Mouse (Mus musculus) G1E (cell line): Measurements from ENCODE around the gene Prdm13. TPM values are rescaled to one million over a fixed set of nuclear protein-coding genes. Genes with fewer than 3 reads are reported as not detected.

Experiments
- ATAC-seq: 2 replicates; pipeline ENCODE4 v1.8.0; 2016; ENCODE audit warnings: mild to moderate bottlenecking; ENCODE audit not compliant: insufficient number of reproducible peaks, poor library complexity, low FRiP score, severe bottlenecking; ENCODE audit errors: extremely low read depth
- DNase-seq: peaks from one replicate; pipeline ENCODE4 v3.0.0; 2012; ENCODE audit warnings: low spot score
- H3K27me3 ChIP-seq: 2 replicates; pipeline ENCODE4 v1.6.1; 2012; ENCODE audit warnings: mild to moderate bottlenecking, low read length, inconsistent platforms; ENCODE audit not compliant: insufficient read depth
- H3K36me3 ChIP-seq: replicated peaks from 2 replicates; pipeline ENCODE3; 2012; ENCODE audit warnings: mild to moderate bottlenecking, inconsistent platforms
- H3K4me1 ChIP-seq: 2 replicates; pipeline ENCODE4 v1.6.1; 2012; ENCODE audit warnings: low read depth, low read length, inconsistent platforms, mixed read lengths; ENCODE audit not compliant: insufficient read depth
- H3K4me3 ChIP-seq: 2 replicates; pipeline ENCODE4 v1.5.1; 2012; ENCODE audit warnings: low read depth, mild to moderate bottlenecking, inconsistent platforms, low read length, moderate library complexity, mixed read lengths
- H3K9me3 ChIP-seq: replicated peaks from 2 replicates; pipeline ENCODE4 v1.6.1; 2012; ENCODE audit warnings: inconsistent platforms
- CTCF ChIP-seq: IDR thresholded peaks from 2 replicates; pipeline ENCODE4 v1.5.1; 2012; ENCODE audit warnings: low read depth, low read length, inconsistent platforms, mixed read lengths
- GATA1 ChIP-seq: IDR thresholded peaks from 2 replicates; pipeline ENCODE4 v1.6.1; 2012; ENCODE audit warnings: borderline replicate concordance, low read length, inconsistent platforms, mixed read lengths
- GATA2 ChIP-seq: IDR thresholded peaks from 2 replicates; pipeline ENCODE4 v1.6.1; 2012; ENCODE audit warnings: low read depth, low read length, inconsistent platforms, borderline replicate concordance
- POLR2AphosphoS5 ChIP-seq: IDR thresholded peaks from 2 replicates; pipeline ENCODE4 v1.6.1; 2012; ENCODE audit warnings: low read depth, low read length, inconsistent platforms; ENCODE audit not compliant: insufficient replicate concordance
- TAL1 ChIP-seq: conservative IDR thresholded peaks from 2 replicates; pipeline ENCODE4 v1.6.1; 2012; ENCODE audit warnings: low read depth, low read length, inconsistent platforms, mixed read lengths
- polyA plus RNA-seq: library from polyadenylated mRNA; stranded (reverse); fragments of >175 nt; gene quantifications from 2 replicates; pipeline ENCODE4 v1.2.3, GENCODE M21; 2012
- total RNA-seq, 2 experiments: library from RNA; stranded (forward) in 1 of 2; stranded (reverse) in 1 of 2; fragments of 200-1000 nt in 1 of 2; fragments of >200 nt in 1 of 2; fragmentation: Nextera tagmentation in 1 of 2; gene quantifications; 2 replicates each; pipeline ENCODE4 v1.2.3; 2014 to 2017

Gene Prdm13
- total RNA-seq (2014; fragmentation: Nextera tagmentation) (not detected in 2 replicates), total RNA-seq (2017) (0.05 and 0.06 TPM in 2 replicates), polyA plus RNA-seq (not detected in 2 replicates)

DNA sequence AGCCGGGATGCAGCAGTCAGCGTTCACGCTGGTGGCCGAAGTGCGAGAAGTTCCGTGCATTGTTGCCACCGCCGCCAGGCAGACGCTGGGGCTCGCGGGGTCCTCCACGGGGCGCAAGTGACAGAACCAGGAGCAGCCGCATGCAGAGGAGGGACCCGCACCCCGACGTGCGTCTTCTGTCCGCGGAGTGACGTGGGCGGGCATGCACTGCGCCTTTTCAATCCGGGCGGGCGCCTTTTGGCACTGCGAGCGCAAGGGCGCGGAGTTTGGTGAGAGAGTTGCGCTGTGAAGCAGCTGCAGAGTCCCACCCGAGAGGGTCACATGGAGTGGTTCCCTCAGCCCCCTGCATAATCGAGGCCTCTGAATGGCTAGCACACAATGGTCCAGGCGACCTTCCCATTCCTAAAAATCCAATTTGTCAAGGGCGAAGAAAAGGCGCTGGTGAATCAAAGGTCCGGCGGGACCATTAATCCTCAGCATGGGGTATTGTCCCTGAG, at the start of gene Prdm13:
TSS of gene Prdm13 (minus strand) at position 369 of the 497 bp plus-strand sequence.
- Histone ChIP-seq H3K4me3 (no peak within 1 kb of the TSS), H3K36me3 (no peaks in the 10 kb centered on the region), H3K27me3 (peaks cover 33% of the 10 kb centered on the region), H3K9me3 (no peaks in the 10 kb centered on the region), H3K4me1 (no peaks in the 10 kb centered on the region; the same call in 1 of the 2 replicates)
- ATAC-seq (no peak), DNase-seq (no peak)
- no peak for TF ChIP-seq POLR2AphosphoS5
- no peak for TF ChIP-seq CTCF
- TF ChIP-seq GATA1: no peak
- no peak for TF ChIP-seq TAL1
- no peak for TF ChIP-seq GATA2

DNA sequence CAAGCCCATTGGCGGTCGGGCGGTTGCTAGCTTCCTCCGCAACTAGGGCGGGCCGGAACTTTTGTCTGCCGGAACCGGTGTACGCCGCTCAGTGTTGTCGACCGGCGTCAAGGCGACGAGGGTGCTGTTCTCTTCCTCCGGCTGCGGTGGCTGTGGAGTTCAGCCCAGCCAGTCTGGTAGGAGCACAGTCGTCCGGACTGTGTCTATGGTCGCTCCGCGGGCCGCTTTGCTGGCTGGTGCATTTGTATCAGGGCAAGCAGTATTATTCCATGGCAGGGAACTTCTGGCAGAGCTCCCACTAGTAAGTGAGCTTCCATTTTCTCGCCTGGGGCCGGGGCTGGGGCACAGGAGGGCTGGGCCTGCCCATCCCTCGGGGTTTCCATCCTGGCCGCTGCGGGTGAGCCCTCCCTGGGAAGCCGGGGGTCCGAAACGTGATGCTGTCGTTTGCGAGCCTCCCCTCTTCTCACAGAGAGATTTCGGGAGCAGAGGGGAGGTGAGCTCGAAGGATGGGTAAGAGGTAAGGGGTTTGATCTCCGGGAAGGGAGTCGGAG, 41.9 kb upstream of the Prdm13 start, which contains the start of gene Ccnc:
TSS of gene Ccnc (plus strand) at position 87 of the 551 bp plus-strand sequence.
- H3K27me3 ChIP-seq: peaks cover 5% of the 10 kb centered on the region
- TF ChIP-seq GATA2 (no peak), CTCF (no peak), GATA1 (no peak), TAL1 (no peak), POLR2AphosphoS5 (no peak)
- H3K4me1 ChIP-seq: peaks cover 17% of the 10 kb centered on the region
- H3K4me3 ChIP-seq: peak within 1 kb of the TSS; percentile 88
- peak; percentile 85 for DNase-seq
- peak; percentile 96 for ATAC-seq
- H3K9me3 ChIP-seq: no peaks in the 10 kb centered on the region
- H3K36me3 ChIP-seq: peaks cover 10% of the 10 kb centered on the region

DNA sequence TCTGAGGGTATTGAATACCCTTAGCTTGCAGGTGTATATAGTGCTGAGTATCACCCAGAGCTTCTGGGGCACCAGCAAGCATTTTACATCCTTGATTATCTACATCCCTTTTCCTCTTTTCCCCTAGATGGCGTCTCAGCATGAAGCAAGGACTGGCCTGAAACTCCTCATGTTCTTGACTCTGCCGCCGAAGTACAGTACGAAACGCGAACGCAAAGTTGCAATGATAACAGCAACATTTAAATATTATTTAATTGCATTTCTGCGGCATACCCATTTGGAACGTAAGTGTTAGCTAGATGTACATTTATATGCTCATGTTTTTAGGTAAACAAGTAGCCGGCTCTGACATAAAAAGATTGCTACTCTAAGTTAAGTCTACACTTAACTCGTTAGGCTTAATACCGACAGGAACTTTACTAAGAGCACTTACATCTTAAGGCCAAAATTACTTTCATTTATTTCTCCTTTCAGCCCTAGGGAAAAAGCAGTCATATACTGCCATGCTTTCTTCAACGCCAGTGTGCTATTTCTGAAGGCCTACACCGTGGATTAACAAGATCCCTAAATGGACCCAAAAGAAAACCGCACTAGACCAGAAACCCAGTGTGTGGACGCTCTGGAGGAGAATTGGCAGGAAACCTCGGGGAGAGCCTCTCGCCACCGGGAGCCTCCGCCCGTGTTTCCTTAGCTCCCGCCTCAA, 41.3 kb upstream of the Prdm13 start:
- ATAC-seq: peak; percentile 64
- TF ChIP-seq POLR2AphosphoS5 (no peak), GATA2 (no peak), TAL1 (no peak), GATA1 (no peak), CTCF (no peak)

DNA sequence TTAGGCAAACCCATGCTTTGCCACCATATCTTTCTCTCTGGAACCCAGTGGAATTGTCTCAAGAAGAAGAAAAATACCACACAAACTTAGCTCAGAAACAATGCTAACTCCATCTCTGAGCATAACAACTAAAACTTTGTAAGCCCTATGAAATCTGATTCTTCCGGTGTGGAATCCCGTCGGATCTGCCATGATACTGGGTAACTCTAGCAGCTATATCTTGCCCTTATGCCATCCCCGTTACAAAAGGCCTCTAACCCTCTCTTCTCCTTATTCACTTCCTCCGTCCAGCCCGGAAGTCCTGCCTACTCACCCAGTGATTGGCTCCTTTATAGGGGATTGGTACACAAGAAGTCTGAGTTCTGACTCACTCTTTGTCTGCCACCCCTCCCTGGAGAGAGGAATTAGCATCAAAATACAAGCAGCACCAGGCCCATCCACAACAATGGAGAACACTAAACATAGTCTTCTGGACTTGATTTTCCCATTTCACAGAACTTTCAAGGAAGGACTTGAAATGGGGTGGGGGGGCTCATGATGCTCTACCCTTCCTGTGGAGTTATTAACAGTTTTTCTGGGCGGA, 37.1 kb upstream of the Prdm13 start:
- no peak for ATAC-seq
- Histone ChIP-seq H3K9me3 (no peaks in the 10 kb centered on the region), H3K27me3 (peaks cover 23% of the 10 kb centered on the region), H3K36me3 (no peaks in the 10 kb centered on the region), H3K4me3 (no peak overlapping the region), H3K4me1 (peaks cover 8% of the 10 kb centered on the region; the same call in 1 of the 2 replicates)
- TF ChIP-seq CTCF (no peak), POLR2AphosphoS5 (no peak)
- DNase-seq: no peak

More for the DNA sequence above, 41.3 kb upstream of the Prdm13 start:
- Histone ChIP-seq H3K9me3 (no peaks in the 10 kb centered on the region), H3K4me1 (peaks cover 17% of the 10 kb centered on the region), H3K27me3 (peaks cover 7% of the 10 kb centered on the region), H3K4me3 (peak overlapping the region; percentile 88), H3K36me3 (peaks cover 9% of the 10 kb centered on the region)
- peak; percentile 66 for DNase-seq

DNA sequence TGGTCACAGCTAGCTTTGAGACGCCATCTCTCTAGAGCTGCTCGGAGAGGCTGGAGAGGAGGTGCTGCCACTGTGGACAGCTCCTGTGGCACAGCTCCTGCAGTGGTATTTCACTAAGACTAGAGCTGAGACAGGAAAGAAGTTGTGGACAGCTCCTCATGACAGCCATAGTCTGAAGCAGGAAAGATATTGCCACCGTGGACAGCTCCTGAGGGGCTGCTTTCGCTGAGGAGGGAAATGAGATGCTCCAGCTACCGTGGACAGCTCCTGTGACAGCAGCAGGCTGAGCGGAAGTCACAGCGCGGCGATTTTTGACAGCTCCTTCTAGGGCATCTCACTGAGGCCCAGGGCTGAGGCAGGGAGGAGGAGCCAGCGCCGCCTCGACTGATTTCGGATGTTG, 26.4 kb upstream of the Prdm13 start:
- H3K4me1 ChIP-seq: peaks cover 3% of the 10 kb centered on the region; the same call in 1 of the 2 replicates
- H3K27me3 ChIP-seq: peaks cover 7% of the 10 kb centered on the region
- no peaks in the 10 kb centered on the region for H3K9me3 ChIP-seq
- TF ChIP-seq CTCF: no peak
- TF ChIP-seq GATA1: no peak
- no peak for TF ChIP-seq TAL1
- no peak for TF ChIP-seq POLR2AphosphoS5
- TF ChIP-seq GATA2: no peak
- DNase-seq (peak; percentile 16), ATAC-seq (peak; percentile 81)
- no peaks in the 10 kb centered on the region for H3K36me3 ChIP-seq
- no peak overlapping the region for H3K4me3 ChIP-seq

- TF ChIP-seq POLR2AphosphoS5: no peak
- no peak for TF ChIP-seq GATA2
- TF ChIP-seq TAL1: no peak
- TF ChIP-seq GATA1: no peak
- TF ChIP-seq CTCF: no peak
- ATAC-seq (no peak), DNase-seq (no peak)
- peaks cover 4% of the 10 kb centered on the region; the same call in 1 of the 2 replicates for H3K27me3 ChIP-seq
- no peaks in the 10 kb centered on the region for H3K36me3 ChIP-seq
- H3K9me3 ChIP-seq: no peaks in the 10 kb centered on the region
- no peak overlapping the region for H3K4me3 ChIP-seq
- H3K4me1 ChIP-seq: no peaks in the 10 kb centered on the region
Measured at GRCm38 (mm10) chr4:21705046-21705445, 19.3 kb upstream of the Prdm13 start.
